Mouse (Mus musculus) C2C12 (cell line): Measurements from ENCODE around the gene Icam5. TPM values are rescaled to one million over a fixed set of nuclear protein-coding genes. Genes with fewer than 3 reads are reported as not detected.

Experiments
- H3K27me3 ChIP-seq: one replicate; pipeline ENCODE4 v1.6.1; 2011; ENCODE audit not compliant: control insufficient read depth, insufficient read depth, insufficient read length
- H3K36me3 ChIP-seq: one replicate; pipeline ENCODE4 v1.6.1; 2011; ENCODE audit not compliant: control insufficient read depth, insufficient read depth
- H3K4me3 ChIP-seq: one replicate; pipeline ENCODE4 v1.5.1; 2011; ENCODE audit warnings: mild to moderate bottlenecking, control low read depth; ENCODE audit not compliant: poor library complexity, insufficient read depth, severe bottlenecking
- H3K79me2 ChIP-seq: one replicate; pipeline ENCODE4 v1.6.1; 2011; ENCODE audit not compliant: control insufficient read depth, insufficient read depth
- H3K79me3 ChIP-seq: one replicate; pipeline ENCODE4 v1.6.1; 2011; ENCODE audit warnings: low read depth, control low read depth
- H3ac ChIP-seq: one replicate; pipeline ENCODE3; 2011; ENCODE audit warnings: low read depth; ENCODE audit not compliant: control insufficient read depth, insufficient read length
- CEBPB ChIP-seq: IDR thresholded peaks from one replicate; pipeline ENCODE4 v1.6.1; 2011; ENCODE audit warnings: low read depth, mild to moderate bottlenecking, control low read depth, moderate library complexity
- CTCF ChIP-seq: IDR thresholded peaks from one replicate; pipeline ENCODE4 v1.5.1; 2011; ENCODE audit not compliant: control insufficient read depth, insufficient read depth, insufficient read length
- FOSL1 ChIP-seq: IDR thresholded peaks from one replicate; pipeline ENCODE4 v1.8.0; 2011; ENCODE audit warnings: mild to moderate bottlenecking, low read length; ENCODE audit not compliant: poor library complexity, insufficient read depth, severe bottlenecking
- MAX ChIP-seq: IDR thresholded peaks from one replicate; pipeline ENCODE4 v1.6.1; 2011; ENCODE audit warnings: mild to moderate bottlenecking, control low read depth
- MYOD1 ChIP-seq: IDR thresholded peaks from one replicate; pipeline ENCODE4 v1.6.1; 2011; ENCODE audit warnings: low read depth; ENCODE audit not compliant: control insufficient read depth, insufficient read length
- MYOG ChIP-seq: IDR thresholded peaks from one replicate; pipeline ENCODE4 v1.6.1; 2011; ENCODE audit not compliant: control insufficient read depth, insufficient read length; ENCODE audit errors: extremely low read depth
- USF1 ChIP-seq: IDR thresholded peaks from one replicate; pipeline ENCODE4 v1.6.1; 2011; ENCODE audit warnings: low read depth, mild to moderate bottlenecking, control low read depth, moderate library complexity
- microRNA-seq: library from miRNA; unstranded; fragments of <30 nt; microRNA quantifications from one replicate; pipeline ENCODE4, GENCODE M21; 2019; ENCODE audit warnings: borderline microRNAs expressed
- polyA plus RNA-seq: library from polyadenylated mRNA; unstranded; fragments of >200 nt; fragmentation: generic; extraction: Trizol; gene quantifications from one replicate; pipeline ENCODE4 v1.2.1, GENCODE M21; 2012; ENCODE audit warnings: missing spikeins

Gene Icam5
- polyA plus RNA-seq, 1 experiment = 0.46 TPM

GRCm38 (mm10) chr9:21083324-21083723 lies 51.5 kb downstream of the Icam5 start:
- no peaks in the 10 kb centered on the region for H3K27me3 ChIP-seq
- peaks cover 24% of the 10 kb centered on the region for H3K79me3 ChIP-seq
- H3K36me3 ChIP-seq = peaks cover 74% of the 10 kb centered on the region
- H3K4me3 ChIP-seq = no peak overlapping the region
- H3ac ChIP-seq = no peak overlapping the region
- peaks cover 65% of the 10 kb centered on the region for H3K79me2 ChIP-seq
- TF ChIP-seq MAX = no peak
- no peak for TF ChIP-seq CTCF
- TF ChIP-seq MYOD1 = no peak
- no peak for TF ChIP-seq MYOG
- TF ChIP-seq FOSL1 = no peak
- TF ChIP-seq USF1 = no peak
- TF ChIP-seq CEBPB = no peak

Small RNAs within 50 kb of the gene (microRNA-seq; reads per million reads assigned to microRNA genes)
- gene Mir1900 (0.20 reads per million), gene Mir7082 (0.24 reads per million)

Other genes with a start within 250 kb of the Icam5 start
- gene Col5a3, start 217.0 kb upstream of the Icam5 start, polyA plus RNA-seq = 1.3 TPM
- gene Rdh8, start 213.6 kb upstream of the Icam5 start, polyA plus RNA-seq = not detected
- gene A230050P20Rik, start 163.4 kb upstream of the Icam5 start, polyA plus RNA-seq = 11.8 TPM
- 0.92 TPM for gene Angptl6, start 152.3 kb upstream of the Icam5 start, polyA plus RNA-seq
- gene Ppan, start 143.9 kb upstream of the Icam5 start, polyA plus RNA-seq = 88.3 TPM
- 247 TPM for gene Eif3g, start 133.4 kb upstream of the Icam5 start, polyA plus RNA-seq
- 69.7 TPM for gene Dnmt1, start 72.2 kb upstream of the Icam5 start, polyA plus RNA-seq
- 13.0 TPM for gene S1pr2, start 55.3 kb upstream of the Icam5 start, polyA plus RNA-seq
- 107 TPM for gene Mrpl4, start 29.3 kb upstream of the Icam5 start, polyA plus RNA-seq
- gene Icam1, start 16.1 kb upstream of the Icam5 start, polyA plus RNA-seq = 0.09 TPM
- 0.43 TPM for gene Icam4, start 2.7 kb upstream of the Icam5 start, polyA plus RNA-seq
- 0.43 TPM for gene Zglp1, start 35.0 kb downstream of the Icam5 start, polyA plus RNA-seq
- gene Gm49373, start 41.0 kb downstream of the Icam5 start, polyA plus RNA-seq = 0.96 TPM
- 109 TPM for gene Fdx1l, start 41.5 kb downstream of the Icam5 start, polyA plus RNA-seq
- gene Gm38431, start 59.9 kb downstream of the Icam5 start, polyA plus RNA-seq = 1.3 TPM
- 49.2 TPM for gene Raver1, start 59.9 kb downstream of the Icam5 start, polyA plus RNA-seq
- 8.7 TPM for gene Tyk2, start 99.2 kb downstream of the Icam5 start, polyA plus RNA-seq
- 342 TPM for gene Cdc37, start 117.9 kb downstream of the Icam5 start, polyA plus RNA-seq
- 7.4 TPM for gene Pde4a, start 133.6 kb downstream of the Icam5 start, polyA plus RNA-seq
- gene Keap1, start 207.3 kb downstream of the Icam5 start, polyA plus RNA-seq = 41.5 TPM
- 0.04 TPM for gene S1pr5, start 216.4 kb downstream of the Icam5 start, polyA plus RNA-seq
- gene Atg4d, start 233.2 kb downstream of the Icam5 start, polyA plus RNA-seq = 33.7 TPM